8 mouse cellular contexts compared by ENCODE assay signal in genomic region chr6:47649961-47650360, GRCm38 (mm10). TPM values are rescaled to one million over a fixed set of nuclear protein-coding genes. Genes with fewer than 3 reads are reported as not detected.
DNase-seq lines count a peak whose midpoint lies in the region; TF ChIP-seq lines count a peak whose summit lies in the region.

No protein-coding gene starts in this region.

- intact Hi-C loops in left cerebral cortex, postnatal 36 days (cut with DNase I) = no loop called here

- no peak for TF ChIP-seq CTCF in CH12.LX (conservative IDR thresholded peaks at IDR 0.05 in 1 of 2, IDR thresholded peaks at IDR 0.05 in 1 of 2; ENCODE audit: low read depth in 2 of 2, low read length in 2 of 2)

- in situ Hi-C loops in CH12.LX (cut with MboI; ENCODE audit: low pct_ligation_motif_present, low pct_unique_long_range_greater_than_20kb, low sequenced_read_pairs) = no loop called here

- peaks cover 0 to 3% of the 10 kb centered on the region in 2 experiments; a peak in 1 of 4 replicates for H3K4me1 ChIP-seq in CH12.LX (ENCODE audit: control insufficient read depth in 1 of 2, insufficient read depth in 2 of 2)
- H3K4me1 ChIP-seq in embryonic facial prominence, embryonic 10.5 days = no peaks in the 10 kb centered on the region; the same call in 1 of the 2 replicates

- H3K79me2 ChIP-seq in CH12.LX (replicated peaks; ENCODE audit: control insufficient read depth, extremely low read depth, insufficient read depth, poor library complexity, severe bottlenecking) = no peaks in the 10 kb centered on the region

- peak overlapping the region; percentile 17; the same call in 1 of the 2 replicates for H3K4me2 ChIP-seq in CH12.LX (ENCODE audit: insufficient read depth, low read depth, poor library complexity, severe bottlenecking)

- no peak for TF ChIP-seq EP300 in CH12.LX (IDR thresholded peaks at IDR 0.05; ENCODE audit: low read length)

- peak; percentile 12 to 51 for DNase-seq in adrenal gland, adult (ENCODE audit: inconsistent age in 2 of 2, low spot score in 1 of 2)
- DNase-seq in adrenal gland, postnatal 25 days = no peak
- DNase-seq in layer of hippocampus, adult 18-20 months (ENCODE audit: low spot score in 2 of 2) = peak; percentile 1 to 22
- DNase-seq in layer of hippocampus, postnatal 36 days = no peak
- DNase-seq in CH12.LX (ENCODE audit: extremely low read depth) = no peak
- no peak for DNase-seq in embryonic facial prominence, embryonic 10.5 days (ENCODE audit: low spot score)
- peak; percentile 8 to 22 for DNase-seq in left cerebral cortex, postnatal 36 days (ENCODE audit: low spot score in 2 of 2)
- no peak for DNase-seq in Muller cell, postnatal 12 days (ENCODE audit: inconsistent ontology term)

- peak overlapping the region in 1 of 3 experiments; percentile 34 for H3K4me3 ChIP-seq in CH12.LX (replicated peaks in 1 of 3; ENCODE audit: low read depth in 2 of 3, low read length in 2 of 3, poor library complexity in 1 of 3)
- peak overlapping the region; percentile 71; the same call in 1 of the 2 replicates for H3K4me3 ChIP-seq in embryonic facial prominence, embryonic 10.5 days

- whole genome bisulfite sequencing in embryonic facial prominence, embryonic 10.5 days = 90% methylated on average over 6 of the region's 6 CpGs

- no peak overlapping the region for H3K9ac ChIP-seq in CH12.LX (ENCODE audit: insufficient read depth, low read depth)

- no peak for TF ChIP-seq RAD21 in CH12.LX (IDR thresholded peaks at IDR 0.05; ENCODE audit: low read depth, low read length)

- no peak overlapping the region for H3K27ac ChIP-seq in CH12.LX (ENCODE audit: insufficient read depth, low read depth)
- H3K27ac ChIP-seq in embryonic facial prominence, embryonic 10.5 days (replicated peaks) = no peak overlapping the region

- no peak for TF ChIP-seq POLR2A in CH12.LX (IDR thresholded peaks at IDR 0.05; ENCODE audit: low read depth, low read length)

- no peaks in the 10 kb centered on the region for H3K9me3 ChIP-seq in CH12.LX (replicated peaks; ENCODE audit: low read length)
- H3K9me3 ChIP-seq in embryonic facial prominence, embryonic 10.5 days = no peaks in the 10 kb centered on the region

- dilution Hi-C loops in CH12.LX (cut with MboI; ENCODE audit: extremely low pct_ligation_motif_present, extremely low pct_unique_long_range_greater_than_20kb, low sequenced_read_pairs) = no loop called here

- H3K36me3 ChIP-seq in CH12.LX (replicated peaks in 1 of 2; ENCODE audit: control insufficient read depth in 1 of 2, insufficient read depth in 1 of 2, low read length in 1 of 2) = no peaks in the 10 kb centered on the region
- H3K36me3 ChIP-seq in embryonic facial prominence, embryonic 10.5 days (replicated peaks) = no peaks in the 10 kb centered on the region

- no peaks in the 10 kb centered on the region for H3K27me3 ChIP-seq in CH12.LX (replicated peaks)
- H3K27me3 ChIP-seq in embryonic facial prominence, embryonic 10.5 days (replicated peaks; ENCODE audit: low read depth, poor library complexity, severe bottlenecking) = peaks cover 11% of the 10 kb centered on the region

TF ChIP-seq in CH12.LX, 34 proteins besides CTCF, POLR2A, EP300 and RAD21:
- TF ChIP-seq TBP (conservative IDR thresholded peaks at IDR 0.05; ENCODE audit: low read depth, low read length) (no peak), GABPA (IDR thresholded peaks at IDR 0.05; ENCODE audit: insufficient replicate concordance, low read depth, low read length) (no peak), USF1 (IDR thresholded peaks at IDR 0.05; ENCODE audit: low read depth, low read length) (no peak), KAT2A (IDR thresholded peaks at IDR 0.05; ENCODE audit: insufficient replicate concordance, low read length) (no peak), MAFK (IDR thresholded peaks at IDR 0.05; ENCODE audit: insufficient replicate concordance, low read length) (no peak), BHLHE40 (IDR thresholded peaks at IDR 0.05; ENCODE audit: low read depth, low read length) (no peak), IRF4 (IDR thresholded peaks at IDR 0.05; ENCODE audit: low read depth, low read length) (no peak), HCFC1 (IDR thresholded peaks at IDR 0.05; ENCODE audit: low read depth, low read length) (no peak), MAZ (IDR thresholded peaks at IDR 0.05; ENCODE audit: low read depth, low read length) (no peak), E2F4 (IDR thresholded peaks at IDR 0.05; ENCODE audit: insufficient replicate concordance, low read depth, low read length) (no peak), JUN (IDR thresholded peaks at IDR 0.05; ENCODE audit: insufficient read depth, low read depth, low read length) (no peak), NRF1 (IDR thresholded peaks at IDR 0.05; ENCODE audit: low read depth, low read length) (no peak), USF2 (conservative IDR thresholded peaks at IDR 0.05; ENCODE audit: low read depth, low read length) (no peak), UBTF (IDR thresholded peaks at IDR 0.05; ENCODE audit: low read depth, low read length) (no peak), ELF1 (IDR thresholded peaks at IDR 0.05; ENCODE audit: low read depth, low read length) (no peak), TCF12 (IDR thresholded peaks at IDR 0.05; ENCODE audit: low read depth, low read length) (no peak)

RNA-seq across cellular contexts. Expression of gene Ezh2, which starts 54.8 kb away (rescaled TPM):
- 27.0 and 29.9 TPM in 2 replicates for total RNA-seq in adrenal gland, postnatal 25 days (2021)
- total RNA-seq in layer of hippocampus, adult 18-20 months (2021) = 10 to 100 TPM in 1 of 2 experiments, 1 to 10 TPM in 1; 9.8 to 13.7 TPM
- 10 to 100 TPM; 16.5 to 17.4 TPM for total RNA-seq in layer of hippocampus, postnatal 36 days (2021)
- total RNA-seq in CH12.LX (2012; rRNA removed) = 66.3 and 90.4 TPM in 2 replicates
- 126 and 154 TPM in 2 replicates for total RNA-seq in CH12.LX (2014; rRNA removed)
- 124 and 127 TPM in 2 replicates for polyA plus RNA-seq in CH12.LX (2012; ENCODE audit: insufficient read length, low read depth)
- polyA plus RNA-seq in embryonic facial prominence, embryonic 10.5 days (2016; fragmentation: Nextera tagmentation; extraction: Ambion mirVana) = 173 and 174 TPM in 2 replicates
- total RNA-seq in left cerebral cortex, postnatal 36 days (2021) = 10 to 100 TPM; 12.8 to 13.7 TPM

Comparison
In these comparisons a context has a peak if more than half of its experiments do, and no peak if none do; other contexts are left out.
1. DNase-seq: peak in adrenal gland, adult (2 of 2), layer of hippocampus, adult 18-20 months (2 of 2) and left cerebral cortex, postnatal 36 days (2 of 2); none in adrenal gland, postnatal 25 days (single experiment), layer of hippocampus, postnatal 36 days (0 of 2), CH12.LX (single experiment), embryonic facial prominence, embryonic 10.5 days (single experiment) and Muller cell, postnatal 12 days (single experiment).